Mouse (Mus musculus): ENCODE measurements around the gene Olfr412.

DNA sequence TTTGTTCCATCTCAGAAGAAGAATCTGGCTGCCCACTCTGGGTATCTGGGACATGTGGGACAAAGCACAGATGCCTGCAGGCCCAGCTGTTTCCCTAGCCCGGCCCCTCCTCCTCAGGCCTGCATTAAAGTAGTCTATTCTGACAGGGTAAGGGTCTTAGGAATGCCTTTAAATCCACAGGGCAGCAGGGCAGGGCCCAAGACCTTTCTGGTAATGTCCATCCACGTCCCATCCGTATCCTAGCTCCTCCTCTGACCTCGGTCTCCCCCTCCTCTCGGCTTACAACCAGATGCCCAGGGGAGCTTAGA is 47.5 kb downstream of the Olfr412 start:
- TF ChIP-seq CTCF (conservative IDR thresholded peaks at IDR 0.05 in 1 of 2, IDR thresholded peaks at IDR 0.05 in 1 of 2; ENCODE audit: low read depth in 2 of 2, low read length in 2 of 2) = no peak
- no peak for TF ChIP-seq USF2 (conservative IDR thresholded peaks at IDR 0.05; ENCODE audit: low read depth, low read length)
- TF ChIP-seq MEF2A (IDR thresholded peaks at IDR 0.05; ENCODE audit: borderline replicate concordance, low read depth, low read length) = no peak
- TF ChIP-seq USF1 (IDR thresholded peaks at IDR 0.05; ENCODE audit: low read depth, low read length) = no peak
- no peak for TF ChIP-seq MAX (IDR thresholded peaks at IDR 0.05; ENCODE audit: low read length)

Data from CH12.LX (cell line).